In the genomic region with DNA sequence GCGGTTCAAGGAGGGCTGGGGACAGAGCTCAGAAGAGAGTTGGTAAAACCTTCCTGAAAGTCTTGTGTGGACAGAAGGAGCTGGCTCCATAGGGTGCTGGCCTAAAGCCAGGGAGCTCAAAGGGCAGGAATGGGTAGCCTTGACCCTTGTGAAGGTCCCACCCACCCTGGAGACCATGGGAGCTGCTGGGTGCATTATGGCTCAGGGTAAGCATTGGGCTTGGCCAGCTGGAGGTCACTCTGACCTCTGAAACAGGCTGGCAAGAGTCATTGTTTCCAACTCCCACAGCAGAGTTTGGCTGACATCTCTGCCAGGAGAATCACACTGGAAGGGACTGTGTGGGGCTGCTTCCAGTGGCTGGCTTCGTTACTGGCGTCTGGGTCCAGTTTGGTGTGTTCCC, we compare ENCODE assay signal across 10 mouse cellular contexts.
A peak's percentile ranks its signal among the peaks of the same experiment; 100 is the strongest.
DNase-seq lines count a peak whose midpoint lies in the region; ATAC-seq and TF ChIP-seq lines count a peak whose summit lies in the region.
"Had no signal": no experiment of that assay in that cellular context is flagged by ENCODE, and none has a peak within 500 bp of the region (broad histone marks: within the 10 kb centered on the region; RNA-seq: fewer than 3 reads in every experiment).

No protein-coding gene starts in this region.

- H3K4me1 ChIP-seq in kidney, adult 2 months (ENCODE audit: control insufficient read depth, insufficient read depth, low read length): no peaks in the 10 kb centered on the region
- H3K4me1 ChIP-seq in kidney, embryonic 14.5 days (ENCODE audit: control insufficient read depth, insufficient read depth, low read length): no peaks in the 10 kb centered on the region
- no peaks in the 10 kb centered on the region for H3K4me1 ChIP-seq in liver, postnatal 0 days (ENCODE audit: insufficient read depth)

- H3K9ac ChIP-seq in kidney, embryonic 14.5 days (ENCODE audit: low read depth, low read length): no peak overlapping the region
- no peak overlapping the region for H3K9ac ChIP-seq in liver, postnatal 0 days (replicated peaks)

- no peak overlapping the region for H3K4me2 ChIP-seq in kidney, embryonic 14.5 days (replicated peaks; ENCODE audit: low read depth, low read length)
- no peak overlapping the region for H3K4me2 ChIP-seq in liver, postnatal 0 days (ENCODE audit: low read depth, low read length)

- no peaks in the 10 kb centered on the region for H3K27me3 ChIP-seq in kidney, adult 2 months (replicated peaks; ENCODE audit: control insufficient read depth, insufficient read depth, low read length)
- no peaks in the 10 kb centered on the region for H3K27me3 ChIP-seq in kidney, embryonic 14.5 days (ENCODE audit: control insufficient read depth, insufficient read depth, low read length)
- H3K27me3 ChIP-seq in liver, postnatal 0 days (ENCODE audit: insufficient read depth, low read length): no peaks in the 10 kb centered on the region

- H3K36me3 ChIP-seq in kidney, adult 2 months (ENCODE audit: control insufficient read depth, insufficient read depth, low read length): no peaks in the 10 kb centered on the region
- no peaks in the 10 kb centered on the region for H3K36me3 ChIP-seq in kidney, embryonic 14.5 days (ENCODE audit: control insufficient read depth, insufficient read depth, low read length)
- no peaks in the 10 kb centered on the region for H3K36me3 ChIP-seq in liver, postnatal 0 days (replicated peaks; ENCODE audit: insufficient read depth, low read length)
- H3K36me3 ChIP-seq: limb, embryonic 10.5 days had no signal

- H3K4me3 ChIP-seq in kidney, adult 2 months (ENCODE audit: insufficient read depth, low read depth, low read length): no peak overlapping the region
- no peak overlapping the region for H3K4me3 ChIP-seq in kidney, embryonic 14.5 days (ENCODE audit: low read length)
- H3K4me3 ChIP-seq in liver, postnatal 0 days (ENCODE audit: low read depth, low read length): no peak overlapping the region
- H3K4me3 ChIP-seq: limb, embryonic 10.5 days had no signal

- no peak overlapping the region for H3K27ac ChIP-seq in kidney, adult 2 months (ENCODE audit: insufficient read depth, low read depth, low read length)
- no peak overlapping the region for H3K27ac ChIP-seq in kidney, embryonic 14.5 days (ENCODE audit: low read depth, low read length)
- H3K27ac ChIP-seq in liver, postnatal 0 days (ENCODE audit: low read depth): no peak overlapping the region
- H3K27ac ChIP-seq: limb, embryonic 10.5 days had no signal

- no peak for TF ChIP-seq POLR2A in kidney, adult 2 months (IDR thresholded peaks at IDR 0.05; ENCODE audit: low read depth, low read length)

- intact Hi-C loops in gastrocnemius, postnatal 36 days (cut with DNase I): no loop called here

- WGBS in kidney, adult 2 months: 78% methylated on average over 3 of the region's 3 CpGs
- 87% methylated on average over 3 of the region's 3 CpGs for WGBS in kidney, embryonic 14.5 days
- WGBS in liver, postnatal 0 days (ENCODE audit: insufficient replicate concordance): 81% methylated on average over 3 of the region's 3 CpGs

- H3K9me3 ChIP-seq in kidney, embryonic 14.5 days (ENCODE audit: control insufficient read depth, low read length): no peaks in the 10 kb centered on the region
- no peaks in the 10 kb centered on the region for H3K9me3 ChIP-seq in liver, postnatal 0 days (ENCODE audit: low read length)
- H3K9me3 ChIP-seq: limb, embryonic 10.5 days had no signal

- no peak for TF ChIP-seq EP300 in liver, postnatal 0 days (IDR thresholded peaks at IDR 0.05; ENCODE audit: low read depth)

- peak; percentile 22 for DNase-seq in kidney, adult 2 months
- DNase-seq in adrenal gland, adult 8-10 months: peak; percentile 66
- peak; percentile 41 to 49 for DNase-seq in gastrocnemius, postnatal 36 days
- peak; percentile 11 for DNase-seq in kidney, adult 9 months
- DNase-seq in right cerebral cortex, adult 18-20 months: no peak
- no peak for DNase-seq in liver, postnatal 0 days
- DNase-seq: thymus, postnatal 36 days had no signal

- TF ChIP-seq CTCF in kidney, adult 2 months (conservative IDR thresholded peaks at IDR 0.05; ENCODE audit: insufficient read depth, insufficient read length, low read depth, low read length): no peak
- TF ChIP-seq CTCF in liver, postnatal 0 days (IDR thresholded peaks at IDR 0.05; ENCODE audit: low read depth): no peak

- ATAC-seq in kidney, embryonic 14.5 days (ENCODE audit: low FRiP score, low TSS enrichment): no peak
- no peak for ATAC-seq in monocyte, adult 5-6 weeks (replicated peaks; ENCODE audit: insufficient number of reproducible peaks, low FRiP score, low TSS enrichment, poor library complexity, severe bottlenecking)
- ATAC-seq in liver, postnatal 0 days: no peak

Comparison
In these comparisons a context has a peak if more than half of its experiments do, and no peak if none do; other contexts are left out.
1. DNase-seq: peak in kidney, adult 2 months (single experiment), adrenal gland, adult 8-10 months (single experiment), gastrocnemius, postnatal 36 days (2 of 2) and kidney, adult 9 months (single experiment); none in right cerebral cortex, adult 18-20 months (single experiment) and liver, postnatal 0 days (single experiment).